Mouse (Mus musculus): ENCODE measurements around the gene 1700129C05Rik. TPM values are rescaled to one million over a fixed set of nuclear protein-coding genes. Genes with fewer than 3 reads are reported as not detected.

Gene 1700129C05Rik
- polyA plus RNA-seq, 1 experiment from 2014 or later = not detected

Other genes starting within 250 kb of the 1700129C05Rik start
- gene Gm5142, start 35.9 kb upstream of the 1700129C05Rik start, polyA plus RNA-seq (2015; fragmentation: Nextera tagmentation; extraction: Ambion mirVana) = not detected in 2 replicates
- gene Rcbtb1, start 58.3 kb upstream of the 1700129C05Rik start, polyA plus RNA-seq (2015; fragmentation: Nextera tagmentation; extraction: Ambion mirVana) = 49.7 and 52.5 TPM in 2 replicates
- not detected in 2 replicates for gene Gm6904, start 117.3 kb upstream of the 1700129C05Rik start, polyA plus RNA-seq (2015; fragmentation: Nextera tagmentation; extraction: Ambion mirVana)
- gene Phf11a, start 154.6 kb upstream of the 1700129C05Rik start, polyA plus RNA-seq (2015; fragmentation: Nextera tagmentation; extraction: Ambion mirVana) = 0.71 TPM in 1 of 2 replicates, not detected in the other
- gene Phf11b, start 198.5 kb upstream of the 1700129C05Rik start, polyA plus RNA-seq (2015; fragmentation: Nextera tagmentation; extraction: Ambion mirVana) = 0.38 and 1.7 TPM in 2 replicates
- 0.23 and 0.62 TPM in 2 replicates for gene Phf11d, start 222.6 kb upstream of the 1700129C05Rik start, polyA plus RNA-seq (2015; fragmentation: Nextera tagmentation; extraction: Ambion mirVana)